Comparison of ENCODE assay signal across 23 mouse cellular contexts in the genomic region with DNA sequence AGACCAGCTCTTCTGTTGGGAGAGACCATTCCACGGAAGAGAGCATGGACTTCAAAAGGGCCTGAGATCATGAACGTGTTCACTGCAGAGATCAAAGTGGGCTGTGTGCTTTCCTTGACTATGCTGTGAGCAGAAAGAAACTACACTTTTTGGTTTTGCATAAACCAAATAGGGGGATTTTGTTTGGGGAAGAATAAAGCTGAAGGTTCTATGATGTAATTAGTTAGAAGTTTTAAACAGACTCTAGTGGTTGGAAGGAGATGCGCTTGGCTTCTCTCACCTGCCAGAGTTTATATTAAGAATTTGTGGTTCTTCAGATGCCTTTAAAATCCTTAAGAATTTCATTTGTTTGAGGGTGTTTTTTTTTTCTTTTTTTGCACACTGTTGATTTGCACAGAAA. TPM values are rescaled to one million over a fixed set of nuclear protein-coding genes. Genes with fewer than 3 reads are reported as not detected.
A peak's percentile ranks its signal among the peaks of the same experiment; 100 is the strongest.
DNase-seq lines count a peak whose midpoint lies in the region; ATAC-seq and TF ChIP-seq lines count a peak whose summit lies in the region.
"Had no signal": no experiment of that assay in that cellular context is flagged by ENCODE, and none has a peak within 500 bp of the region (broad histone marks: within the 10 kb centered on the region; RNA-seq: fewer than 3 reads in every experiment).

No protein-coding gene starts in this region.

- no peaks in the 10 kb centered on the region for H3K9me3 ChIP-seq in intestine, embryonic 16.5 days (ENCODE audit: control insufficient read depth, low read length)
- H3K9me3 ChIP-seq: embryonic facial prominence, embryonic 10.5 days; embryonic facial prominence, embryonic 13.5 days; forebrain, embryonic 12.5 days; forebrain, embryonic 15.5 days; G1E; hindbrain, embryonic 12.5 days; hindbrain, embryonic 15.5 days had no signal

- H3K27me3 ChIP-seq in spleen, adult 2 months (ENCODE audit: control insufficient read depth, insufficient read depth, low read length), result no peaks in the 10 kb centered on the region
- H3K27me3 ChIP-seq in intestine, embryonic 16.5 days (replicated peaks; ENCODE audit: control insufficient read depth, insufficient read depth, low read length), result no peaks in the 10 kb centered on the region
- H3K27me3 ChIP-seq: embryonic facial prominence, embryonic 13.5 days; forebrain, embryonic 12.5 days; forebrain, embryonic 15.5 days; hindbrain, embryonic 12.5 days; hindbrain, embryonic 15.5 days; Patski had no signal

- no peak for TF ChIP-seq CTCF in spleen, adult 2 months (IDR thresholded peaks at IDR 0.05; ENCODE audit: extremely low read depth, insufficient read depth, insufficient read length, insufficient replicate concordance)

- ATAC-seq in neutrophil, adult 5-6 weeks (ENCODE audit: extremely low read depth, insufficient number of reproducible peaks, low FRiP score, poor library complexity, severe bottlenecking), result peak; percentile 80
- ATAC-seq in granulocyte monocyte progenitor cell, adult 5-6 weeks (replicated peaks; ENCODE audit: poor library complexity, severe bottlenecking), result no peak
- ATAC-seq in intestine, embryonic 16.5 days, result no peak
- ATAC-seq: forebrain, embryonic 15.5 days; Patski had no signal

- peak overlapping the region; percentile 0; the same call in 1 of the 2 replicates for H3K4me3 ChIP-seq in spleen, adult 2 months (ENCODE audit: extremely low read depth, insufficient read depth, insufficient read length)
- no peak overlapping the region for H3K4me3 ChIP-seq in intestine, embryonic 16.5 days (ENCODE audit: low read length)
- H3K4me3 ChIP-seq: embryonic facial prominence, embryonic 10.5 days; embryonic facial prominence, embryonic 13.5 days; erythroblast, embryonic 14.5 days; forebrain, embryonic 12.5 days; forebrain, embryonic 15.5 days; hindbrain, embryonic 12.5 days; hindbrain, embryonic 15.5 days had no signal

- no peak overlapping the region for H3K4me2 ChIP-seq in intestine, embryonic 16.5 days (ENCODE audit: low read depth, low read length)
- H3K4me2 ChIP-seq: embryonic facial prominence, embryonic 13.5 days; forebrain, embryonic 12.5 days; forebrain, embryonic 15.5 days; heart, embryonic 11.5 days; hindbrain, embryonic 12.5 days; hindbrain, embryonic 15.5 days had no signal

- peak; percentile 70 for TF ChIP-seq POLR2A in spleen, adult 2 months (IDR thresholded peaks at IDR 0.05; ENCODE audit: low read depth, low read length)

- H3K36me3 ChIP-seq in spleen, adult 2 months (ENCODE audit: control insufficient read depth, insufficient read depth, low read length), result peaks cover 2% of the 10 kb centered on the region
- H3K36me3 ChIP-seq in intestine, embryonic 16.5 days (ENCODE audit: control insufficient read depth, insufficient read depth, low read length), result no peaks in the 10 kb centered on the region
- H3K36me3 ChIP-seq: embryonic facial prominence, embryonic 10.5 days; embryonic facial prominence, embryonic 13.5 days; forebrain, embryonic 12.5 days; forebrain, embryonic 15.5 days; G1E; hindbrain, embryonic 12.5 days; hindbrain, embryonic 15.5 days had no signal

- peak; percentile 42 to 74 for DNase-seq in spleen, adult 2 months (ENCODE audit: low read depth in 1 of 2, low spot score in 2 of 2)
- no peak for DNase-seq in spleen, postnatal 10 days (ENCODE audit: low spot score in 2 of 2)
- peak; percentile 54 to 69 for DNase-seq in B cell, adult 2 months
- DNase-seq: adrenal gland, postnatal 10 days; adrenal gland, postnatal 36 days; cerebellum, adult 11 months; cerebellum, postnatal 25 days; gastrocnemius, postnatal 10 days; gastrocnemius, postnatal 36 days; heart, adult 11 months had no signal

- H3K4me1 ChIP-seq in spleen, adult 2 months (ENCODE audit: control insufficient read depth, insufficient read depth, insufficient read length), result peaks cover 32% of the 10 kb centered on the region
- no peaks in the 10 kb centered on the region for H3K4me1 ChIP-seq in intestine, embryonic 16.5 days (ENCODE audit: control insufficient read depth, insufficient read depth, low read length)
- H3K4me1 ChIP-seq: embryonic facial prominence, embryonic 10.5 days; embryonic facial prominence, embryonic 13.5 days; forebrain, embryonic 12.5 days; forebrain, embryonic 15.5 days; hindbrain, embryonic 12.5 days; hindbrain, embryonic 15.5 days had no signal

- WGBS in spleen, adult 2 months, result 30% methylated on average over 3 of the region's 3 CpGs
- WGBS in intestine, embryonic 16.5 days, result 49% methylated on average over 3 of the region's 3 CpGs

- no peak overlapping the region for H3K9ac ChIP-seq in intestine, embryonic 16.5 days (ENCODE audit: low read depth, low read length)
- H3K9ac ChIP-seq: embryonic facial prominence, embryonic 13.5 days; forebrain, embryonic 12.5 days; forebrain, embryonic 15.5 days; hindbrain, embryonic 12.5 days; hindbrain, embryonic 15.5 days had no signal

- H3K27ac ChIP-seq in spleen, adult 2 months (ENCODE audit: insufficient read depth, low read length), result peak overlapping the region; percentile 82
- no peak overlapping the region for H3K27ac ChIP-seq in intestine, embryonic 16.5 days (ENCODE audit: low read length)
- H3K27ac ChIP-seq: embryonic facial prominence, embryonic 10.5 days; embryonic facial prominence, embryonic 13.5 days; forebrain, embryonic 12.5 days; forebrain, embryonic 15.5 days; hindbrain, embryonic 12.5 days; hindbrain, embryonic 15.5 days had no signal

RNA-seq across cellular contexts. Expression of a gene that starts 16.3 kb away (rescaled TPM):
- polyA plus RNA-seq in spleen, adult 2 months (2012; rRNA removed), result 42.5 and 46.2 TPM in 2 replicates
- 196 and 202 TPM in 2 replicates for total RNA-seq in neutrophil, adult 5-6 weeks (2017)
- total RNA-seq in granulocyte monocyte progenitor cell, adult 5-6 weeks (2014; fragmentation: Nextera tagmentation), result 34.1 and 40.7 TPM in 2 replicates
- total RNA-seq in granulocyte monocyte progenitor cell, adult 5-6 weeks (2017), result 25.6 and 30.0 TPM in 2 replicates
- 40.4 and 44.3 TPM in 2 replicates for polyA plus RNA-seq in intestine, embryonic 16.5 days (2015; fragmentation: Nextera tagmentation; extraction: Ambion mirVana)

RNA-seq across cellular contexts. Expression of a gene that starts 34.1 kb away (rescaled TPM):
- 3.0 and 4.7 TPM in 2 replicates for polyA plus RNA-seq in spleen, adult 2 months (2012; rRNA removed)
- 21.5 and 35.6 TPM in 2 replicates for total RNA-seq in neutrophil, adult 5-6 weeks (2017)
- total RNA-seq in granulocyte monocyte progenitor cell, adult 5-6 weeks (2014; fragmentation: Nextera tagmentation), result 35.5 and 43.7 TPM in 2 replicates
- total RNA-seq in granulocyte monocyte progenitor cell, adult 5-6 weeks (2017), result 62.6 and 72.8 TPM in 2 replicates
- polyA plus RNA-seq in intestine, embryonic 16.5 days (2015; fragmentation: Nextera tagmentation; extraction: Ambion mirVana), result 44.2 and 54.9 TPM in 2 replicates

RNA-seq across cellular contexts. Expression of a gene that starts 58.5 kb away (rescaled TPM):
- polyA plus RNA-seq in spleen, adult 2 months (2012; rRNA removed), result 21.1 and 21.9 TPM in 2 replicates
- total RNA-seq in neutrophil, adult 5-6 weeks (2017), result 82.0 and 95.6 TPM in 2 replicates
- 102 and 123 TPM in 2 replicates for total RNA-seq in granulocyte monocyte progenitor cell, adult 5-6 weeks (2014; fragmentation: Nextera tagmentation)
- total RNA-seq in granulocyte monocyte progenitor cell, adult 5-6 weeks (2017), result 143 and 158 TPM in 2 replicates
- polyA plus RNA-seq in intestine, embryonic 16.5 days (2015; fragmentation: Nextera tagmentation; extraction: Ambion mirVana), result 187 and 215 TPM in 2 replicates

Comparison
In these comparisons a context has a peak if more than half of its experiments do, and no peak if none do; other contexts are left out.
1. DNase-seq: peak in spleen, adult 2 months (2 of 2) and B cell, adult 2 months (2 of 2); none in spleen, postnatal 10 days (0 of 2).